Mouse (Mus musculus) cortical plate, adult 2 months (tissue): ENCODE results near the gene A630001G21Rik.

Experiments
- CTCF ChIP-seq: fragments of 200-500 bp; IDR thresholded peaks from 2 replicates; pipeline ENCODE4 v1.5.1; 2011; ENCODE audit warnings: mild to moderate bottlenecking, control low read depth, low read length; ENCODE audit not compliant: insufficient read depth; ENCODE audit errors: extremely low read depth
- POLR2A ChIP-seq: fragments of 200-500 bp; IDR thresholded peaks from 2 replicates; pipeline ENCODE4 v1.6.1; 2011; ENCODE audit warnings: mild to moderate bottlenecking, low read length, control low read depth; ENCODE audit not compliant: insufficient read depth; ENCODE audit errors: extremely low read depth

- TF ChIP-seq POLR2A (no peak), CTCF (no peak)
Observed at GRCm38 (mm10) chr1:85779012-85779411, 569 bp upstream of the A630001G21Rik start.
